Mouse (Mus musculus): ENCODE measurements around the gene Mmrn1.

- TF ChIP-seq CTCF (IDR thresholded peaks at IDR 0.05; ENCODE audit: borderline replicate concordance, extremely low read depth, insufficient read depth, insufficient read length): 0 out of 2 replicates have a peak, but pooled peaks have one; percentile 7
- no peak for TF ChIP-seq POLR2A (IDR thresholded peaks at IDR 0.05; ENCODE audit: borderline replicate concordance, extremely low read depth, insufficient read depth, insufficient read length, poor library complexity, severe bottlenecking)
Observed at GRCm38 (mm10) chr6:60963726-60964125, 39.0 kb downstream of the Mmrn1 start.
